Mouse (Mus musculus) splenic B cell, adult 2 months (primary cell): ENCODE measurements at regions not wholly inside any gene's neighbourhood (a gene's known extent, or its start where the extent isn't known, plus 50 kb on each side); places are given as distances from the start of the nearest gene placed in this dataset.

ENCODE experiments used
- DNase-seq: peaks from one replicate; pipeline ENCODE4 v3.0.0-alpha.2; 2011; ENCODE audit warnings: low read depth, low spot score
- H3K27me3 ChIP-seq: 2 replicates; pipeline ENCODE4 v1.6.1; 2012; ENCODE audit warnings: mild to moderate bottlenecking, low read length, moderate library complexity, mixed read lengths; ENCODE audit not compliant: control insufficient read depth, poor library complexity, insufficient read depth, severe bottlenecking
- H3K36me3 ChIP-seq: 2 replicates; pipeline ENCODE4 v1.6.1; 2012; ENCODE audit warnings: mild to moderate bottlenecking, low read length, moderate library complexity, mixed read lengths; ENCODE audit not compliant: control insufficient read depth, poor library complexity, insufficient read depth, severe bottlenecking

DNA sequence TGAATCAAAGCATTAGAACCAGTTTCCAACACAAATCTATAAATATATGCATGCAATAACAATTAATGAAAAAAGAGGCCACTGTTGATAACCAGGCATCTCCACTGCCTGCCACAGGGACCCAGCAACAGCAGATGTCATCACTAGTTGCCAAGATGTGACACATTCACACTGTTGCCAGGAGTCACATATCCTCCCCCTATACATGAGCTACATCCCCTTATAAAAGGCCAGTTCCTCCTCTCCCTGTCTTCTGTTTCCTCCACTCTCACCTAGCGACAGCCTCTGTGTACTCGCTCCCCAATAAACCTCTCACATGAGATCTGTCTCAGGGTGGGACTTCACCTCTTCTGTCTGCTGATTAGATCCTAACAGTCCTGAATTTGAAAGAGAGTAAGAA, 211.4 kb downstream of the Mreg start:
- Histone ChIP-seq H3K36me3 (no peaks in the 10 kb centered on the region), H3K27me3 (no peaks in the 10 kb centered on the region)
- no peak for DNase-seq

DNA sequence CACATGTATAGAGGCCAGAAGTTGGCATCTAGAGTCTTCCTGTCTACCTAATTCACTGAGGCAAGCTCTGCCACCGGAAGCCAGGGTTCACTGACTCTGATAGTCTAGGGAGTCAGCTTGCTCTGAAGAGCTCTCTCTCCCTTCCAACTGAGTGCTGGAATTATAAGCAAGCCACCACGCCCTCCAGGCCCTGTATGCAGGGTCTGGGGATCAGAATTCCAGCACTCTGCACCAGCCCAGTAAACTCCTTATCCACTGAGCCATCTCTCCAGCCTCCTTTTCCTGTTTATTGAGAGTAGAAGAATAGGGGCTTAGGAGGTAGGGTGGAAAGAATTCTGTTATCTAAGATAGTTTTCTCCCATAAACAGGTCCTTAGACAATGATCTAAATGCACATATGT, 215.3 kb downstream of the Mreg start:
- H3K36me3 ChIP-seq: no peaks in the 10 kb centered on the region
- H3K27me3 ChIP-seq: no peaks in the 10 kb centered on the region
- DNase-seq: no peak

DNA sequence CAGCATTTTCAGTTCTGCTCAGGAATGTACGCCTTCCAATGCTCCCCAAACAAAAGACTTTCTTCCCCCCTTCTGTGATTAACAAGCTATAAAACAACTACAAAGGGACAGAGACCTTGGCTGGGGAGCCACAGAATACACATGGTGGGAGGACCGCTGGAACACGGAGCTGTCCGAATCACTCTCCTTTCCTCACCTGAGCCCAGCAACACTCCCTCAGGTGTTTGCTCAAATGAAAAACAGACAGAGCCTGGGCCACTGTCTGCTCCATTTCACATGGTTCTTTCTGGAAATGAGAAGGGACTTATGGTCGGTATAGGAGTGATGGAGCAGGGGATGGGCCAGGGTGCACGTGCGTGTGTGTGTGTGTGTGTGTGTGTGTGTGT, 215.9 kb downstream of the Mreg start:
- H3K27me3 ChIP-seq: no peaks in the 10 kb centered on the region
- H3K36me3 ChIP-seq: no peaks in the 10 kb centered on the region
- no peak for DNase-seq

DNA sequence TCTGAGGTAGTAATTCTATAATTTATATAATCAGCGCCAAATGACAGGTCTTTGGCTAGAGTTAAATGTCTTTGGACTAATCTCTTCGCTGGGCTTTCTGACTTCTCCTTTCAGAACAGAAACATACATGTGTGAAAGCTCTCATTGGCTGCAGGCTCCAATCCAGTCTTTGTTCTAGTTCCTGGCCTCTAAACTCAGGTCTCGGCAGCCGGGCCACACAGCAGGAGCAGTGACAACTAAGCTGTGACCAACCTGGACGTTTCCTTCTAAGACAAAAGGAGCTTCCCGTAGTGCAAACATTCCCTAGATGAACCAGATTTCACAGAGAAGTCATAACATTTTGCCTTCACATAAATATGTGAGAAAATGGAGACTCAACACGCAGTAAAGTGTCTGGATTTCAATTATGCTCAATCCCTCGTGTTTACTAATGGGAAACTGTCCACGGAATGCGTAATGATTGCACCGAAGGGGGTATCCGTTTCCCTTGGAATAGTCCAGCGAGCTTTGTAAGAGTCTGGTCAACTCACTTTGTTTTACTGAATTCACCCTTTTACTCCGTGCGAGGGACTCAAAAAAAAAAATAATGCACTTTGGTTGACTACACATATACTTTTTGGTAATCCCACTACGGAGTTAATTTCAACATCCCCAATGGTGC, 216.4 kb downstream of the Mreg start:
- Histone ChIP-seq H3K27me3 (no peaks in the 10 kb centered on the region), H3K36me3 (no peaks in the 10 kb centered on the region)
- DNase-seq: no peak

DNA sequence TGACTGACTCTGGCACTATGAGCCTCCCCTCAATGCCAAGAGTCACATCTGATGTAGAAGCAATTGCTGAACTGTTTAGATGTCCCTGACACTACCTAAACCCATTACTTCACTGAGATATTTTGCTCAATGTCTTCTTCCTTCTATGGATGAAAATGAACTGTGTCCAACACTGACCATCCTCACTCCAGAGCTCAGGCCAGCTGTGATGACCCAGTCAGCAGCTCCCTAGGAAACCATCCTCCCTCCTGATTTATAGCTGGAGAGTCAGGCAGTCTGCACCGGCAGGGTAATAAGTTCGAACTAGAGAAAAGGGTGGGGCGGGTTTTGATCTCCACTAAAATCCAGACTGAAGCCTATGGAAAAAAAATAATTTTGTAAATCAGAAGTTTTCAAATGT, 221.2 kb downstream of the Mreg start:
- DNase-seq: no peak
- H3K27me3 ChIP-seq: no peaks in the 10 kb centered on the region
- H3K36me3 ChIP-seq: no peaks in the 10 kb centered on the region

DNA sequence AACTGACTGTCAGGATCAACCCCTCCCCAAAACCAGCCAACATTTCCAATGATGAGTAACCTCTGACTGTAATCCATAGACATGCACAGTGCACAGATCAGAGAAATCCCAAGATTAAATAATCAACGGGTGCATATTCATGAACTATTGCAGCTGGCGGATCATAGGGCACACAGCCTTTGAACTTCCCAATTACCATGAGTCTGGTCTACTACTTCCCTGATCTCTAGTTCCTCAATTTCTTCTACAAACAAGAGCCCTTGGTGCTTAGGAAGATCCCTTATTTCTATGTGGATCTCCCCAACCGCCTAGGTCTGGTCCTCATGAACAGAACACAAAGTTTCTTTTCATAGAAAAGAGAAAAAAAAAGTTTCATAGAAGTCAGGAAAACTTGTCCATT, 224.0 kb downstream of the Mreg start:
- Histone ChIP-seq H3K27me3 (no peaks in the 10 kb centered on the region), H3K36me3 (no peaks in the 10 kb centered on the region)
- DNase-seq: no peak

DNA sequence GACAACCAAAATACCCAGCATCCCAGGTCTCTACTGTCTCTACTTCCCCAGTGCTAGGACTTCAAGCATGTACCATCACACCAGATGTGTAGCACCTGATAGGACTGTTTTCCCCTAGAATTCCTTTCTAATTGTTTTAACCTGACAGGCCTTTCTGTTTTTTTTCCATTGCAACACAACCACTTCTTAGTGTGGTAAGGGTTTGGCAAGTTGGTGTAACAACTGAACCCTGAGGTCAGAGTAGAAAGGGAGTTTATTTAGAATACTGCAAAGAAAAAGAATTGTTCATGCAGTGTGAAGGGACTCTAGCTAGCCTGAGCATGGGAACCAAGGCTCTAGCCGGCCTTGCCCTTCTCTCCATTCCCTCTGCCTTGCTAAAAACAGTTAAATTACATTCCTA, 226.1 kb downstream of the Mreg start:
- DNase-seq: no peak
- Histone ChIP-seq H3K27me3 (no peaks in the 10 kb centered on the region), H3K36me3 (no peaks in the 10 kb centered on the region)

DNA sequence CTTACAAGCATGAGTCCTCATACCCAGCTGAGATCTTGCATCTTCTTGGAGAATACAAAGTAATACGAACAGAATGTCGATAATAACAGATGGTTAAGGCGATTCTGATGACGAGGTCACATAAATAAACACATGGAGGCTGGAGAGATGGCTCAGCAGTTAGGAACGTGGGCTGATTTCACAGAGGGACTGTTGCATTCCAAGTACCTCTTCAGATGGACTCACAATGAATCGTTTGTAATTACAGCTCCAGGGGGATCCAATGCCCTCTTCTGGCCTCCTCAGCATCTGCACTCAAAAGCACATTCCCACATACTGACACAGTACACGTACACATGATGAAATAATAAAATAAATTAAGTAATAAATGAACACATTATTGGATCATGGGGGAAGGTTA, 228.3 kb downstream of the Mreg start:
- H3K36me3 ChIP-seq: no peaks in the 10 kb centered on the region
- no peak for DNase-seq

DNA sequence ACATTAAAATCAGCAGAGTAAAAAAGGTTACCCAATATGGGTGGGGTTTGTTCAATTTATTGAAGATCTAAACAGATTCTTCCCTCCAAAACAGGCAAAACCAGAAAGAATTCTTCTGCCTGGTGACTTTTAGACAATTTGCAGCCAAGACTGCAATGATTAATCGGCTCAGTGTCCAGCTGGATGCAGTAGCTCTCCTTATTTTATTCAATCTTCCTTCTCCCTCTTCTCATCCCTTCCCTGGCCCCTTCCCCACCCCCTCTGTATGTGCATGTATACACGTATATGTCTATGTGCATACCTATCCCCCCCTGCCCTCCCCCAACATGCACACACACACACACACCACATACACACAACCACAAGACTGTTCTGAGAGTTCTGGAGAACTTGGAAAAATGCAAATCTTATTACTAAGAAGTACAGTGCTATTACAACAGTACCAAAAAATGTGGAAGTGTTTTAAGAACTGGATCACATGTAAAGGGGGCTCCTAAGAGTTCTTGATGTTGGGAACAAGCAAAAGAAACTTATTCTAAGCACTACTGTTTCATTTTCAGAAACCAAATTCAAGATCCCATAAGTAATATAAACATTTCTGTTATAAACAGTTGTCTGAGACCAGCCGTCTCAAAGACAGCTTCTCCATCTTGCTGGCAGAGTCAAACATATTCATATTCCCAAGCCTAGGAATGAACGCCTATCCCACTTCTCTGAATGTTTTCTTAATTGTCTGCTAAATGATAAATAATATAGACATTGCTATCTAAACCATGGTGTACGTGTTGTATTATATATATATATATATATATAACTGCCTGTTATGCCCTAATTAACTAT, 229.5 kb downstream of the Mreg start:
- DNase-seq: no peak
- no peaks in the 10 kb centered on the region for H3K27me3 ChIP-seq

More for the DNA sequence above, 228.3 kb downstream of the Mreg start:
- no peaks in the 10 kb centered on the region for H3K27me3 ChIP-seq

DNA sequence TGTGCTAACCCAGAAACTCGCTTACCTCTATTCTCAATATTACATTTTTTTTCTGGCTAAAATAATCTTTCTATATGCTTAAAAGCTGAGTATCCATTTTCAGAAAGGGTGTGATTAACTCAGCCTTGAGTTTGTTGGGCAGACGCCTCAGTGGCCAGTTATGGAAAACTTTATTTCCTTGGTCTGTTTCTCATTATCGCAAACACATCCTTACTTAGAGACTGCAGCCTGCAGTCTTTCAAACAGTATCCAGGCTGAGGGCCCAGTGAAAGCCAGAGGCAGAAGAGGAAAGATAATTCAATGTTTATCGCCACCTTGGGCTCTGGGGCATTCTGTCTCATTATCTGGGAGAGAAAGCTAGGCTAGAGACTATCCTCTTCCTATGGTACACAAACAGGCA, 231.5 kb downstream of the Mreg start:
- no peaks in the 10 kb centered on the region for H3K27me3 ChIP-seq
- DNase-seq: no peak
- H3K36me3 ChIP-seq: no peaks in the 10 kb centered on the region

More for the DNA sequence above, 229.5 kb downstream of the Mreg start:
- H3K36me3 ChIP-seq: no peaks in the 10 kb centered on the region

DNA sequence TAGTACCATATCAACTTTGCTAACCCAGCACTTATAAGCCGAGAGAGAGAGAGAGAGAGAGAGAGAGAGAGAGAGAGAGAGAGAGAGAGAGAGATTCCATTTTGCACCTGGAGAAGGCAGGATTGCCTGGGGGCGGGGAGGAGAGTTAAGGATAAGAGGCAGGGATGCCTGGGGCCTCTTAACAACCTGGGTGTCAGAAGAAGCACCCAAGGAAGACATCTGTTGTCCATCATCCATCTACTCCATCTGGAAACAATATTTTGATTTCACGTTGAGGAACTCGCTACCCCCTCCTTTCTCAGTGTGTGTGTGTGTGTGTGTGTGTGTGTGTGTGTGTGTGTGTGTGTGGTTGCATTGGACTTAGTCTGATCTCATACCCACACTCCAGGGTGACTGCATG, 232.8 kb downstream of the Mreg start:
- no peaks in the 10 kb centered on the region for H3K27me3 ChIP-seq
- DNase-seq: no peak
- no peaks in the 10 kb centered on the region for H3K36me3 ChIP-seq

DNA sequence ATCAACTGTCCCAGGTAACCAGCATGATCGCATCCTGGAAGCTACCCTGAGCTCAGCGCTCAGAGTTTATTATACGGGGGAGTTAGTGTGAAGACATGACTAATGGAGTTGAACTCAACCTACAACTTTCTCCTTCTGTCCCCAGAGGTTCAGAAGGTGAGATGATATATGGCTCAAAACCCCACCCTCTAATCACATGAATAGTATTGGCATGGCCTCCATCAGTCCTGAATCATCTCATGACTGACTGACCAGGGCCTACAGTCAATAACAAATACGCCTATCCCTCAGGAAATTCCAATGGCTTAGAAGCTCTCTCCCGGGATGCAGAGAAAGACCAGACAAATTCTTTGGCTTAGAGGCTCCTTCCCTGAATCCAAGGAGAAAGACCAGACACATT, 234.7 kb downstream of the Mreg start:
- no peaks in the 10 kb centered on the region for H3K36me3 ChIP-seq
- DNase-seq: no peak
- H3K27me3 ChIP-seq: no peaks in the 10 kb centered on the region

DNA sequence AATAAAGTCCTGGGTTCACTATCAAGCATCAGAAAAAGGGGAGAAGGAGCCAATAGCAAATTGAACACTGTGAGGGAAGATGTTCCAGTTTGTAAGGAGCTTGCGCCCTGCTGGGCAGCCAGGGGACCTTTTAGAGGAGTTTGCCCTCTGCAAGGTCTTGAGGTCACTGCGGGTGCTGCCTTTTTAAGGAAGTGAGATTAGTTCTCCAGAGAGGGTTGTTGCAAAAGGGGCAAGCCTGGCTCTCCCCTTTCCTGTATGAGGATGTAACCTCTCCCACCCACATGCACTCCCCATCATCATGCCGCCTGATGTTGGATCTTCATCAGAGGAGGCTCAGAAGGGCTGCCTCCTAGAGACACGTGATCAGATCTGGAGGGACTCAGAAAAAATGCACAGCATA, 237.4 kb downstream of the Mreg start:
- no peaks in the 10 kb centered on the region for H3K36me3 ChIP-seq
- H3K27me3 ChIP-seq: no peaks in the 10 kb centered on the region
- peak; percentile 11 for DNase-seq

DNA sequence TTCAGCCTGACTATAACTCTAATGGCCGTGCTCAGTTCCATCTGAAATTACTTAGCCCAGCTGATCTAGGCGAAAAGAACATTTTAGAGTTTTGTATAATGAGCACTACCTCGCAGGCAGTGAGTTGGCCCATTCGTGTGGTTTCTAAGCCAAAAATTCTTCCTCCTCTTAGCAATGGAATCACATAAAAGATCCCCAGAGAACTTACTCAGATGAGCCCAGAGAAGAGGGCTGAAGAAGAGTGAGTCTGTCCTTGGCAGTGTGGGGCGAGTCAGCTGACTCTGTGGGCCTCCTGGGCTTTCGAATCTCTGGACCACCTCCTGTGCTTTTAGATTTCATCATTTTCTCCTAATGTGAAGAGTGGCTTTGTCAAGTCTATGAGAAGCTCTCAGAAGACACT, 240.2 kb downstream of the Mreg start:
- DNase-seq: no peak
- Histone ChIP-seq H3K27me3 (no peaks in the 10 kb centered on the region), H3K36me3 (no peaks in the 10 kb centered on the region)

DNA sequence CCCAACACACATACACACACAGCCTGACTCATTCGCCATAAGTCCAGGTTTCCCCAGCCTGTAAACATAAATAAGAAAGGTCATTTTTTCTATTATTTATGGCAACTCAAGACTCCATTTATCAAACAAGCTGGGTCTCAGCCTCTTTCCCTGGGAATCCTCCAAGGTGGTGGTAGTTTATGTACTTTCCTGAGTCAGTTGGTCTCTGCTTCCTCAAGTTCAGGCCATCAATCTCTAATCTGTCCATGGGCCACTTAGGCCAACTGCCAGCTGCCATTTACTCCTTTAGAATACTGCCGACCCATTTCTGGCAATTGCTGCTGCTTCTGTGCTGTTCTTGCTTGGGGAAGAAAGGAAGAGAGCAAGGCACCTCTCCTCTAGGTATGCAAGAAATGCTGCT, 241.3 kb downstream of the Mreg start:
- no peaks in the 10 kb centered on the region for H3K27me3 ChIP-seq
- no peak for DNase-seq
- no peaks in the 10 kb centered on the region for H3K36me3 ChIP-seq
